Mouse (Mus musculus) forebrain, embryonic 15.5 days (tissue): ENCODE results near the gene Tead2. TPM values are rescaled to one million over a fixed set of nuclear protein-coding genes. Genes with fewer than 3 reads are reported as not detected.

Experiments used
- ATAC-seq: fragments of 200-750 bp; cut with Nextera tagmentation; replicated peaks from 2 replicates; pipeline ENCODE4 v1.8.0; 2017; ENCODE audit warnings: mild to moderate bottlenecking, moderate TSS enrichment, moderate library complexity
- H3K27ac ChIP-seq: fragments of 300-500 bp; sonication (generic); replicated peaks from 2 replicates; pipeline ENCODE4 v1.5.1; 2015; ENCODE audit warnings: mild to moderate bottlenecking, inconsistent platforms
- H3K27me3 ChIP-seq: fragments of 300-500 bp; sonication (generic); 2 replicates; pipeline ENCODE4 v1.6.1; 2015; ENCODE audit warnings: inconsistent platforms
- H3K36me3 ChIP-seq: fragments of 300-500 bp; sonication (generic); 2 replicates; pipeline ENCODE4 v1.6.1; 2015; ENCODE audit warnings: mild to moderate bottlenecking, inconsistent platforms
- H3K4me1 ChIP-seq: fragments of 300-500 bp; sonication (generic); 2 replicates; pipeline ENCODE4 v1.6.1; 2015; ENCODE audit warnings: inconsistent platforms
- H3K4me2 ChIP-seq: fragments of 300-500 bp; sonication (generic); replicated peaks from 2 replicates; pipeline ENCODE4 v1.6.1; 2015; ENCODE audit warnings: mild to moderate bottlenecking, inconsistent platforms
- H3K4me3 ChIP-seq: fragments of 300-500 bp; sonication (generic); 2 replicates; pipeline ENCODE4 v1.5.1; 2015; ENCODE audit warnings: mild to moderate bottlenecking, inconsistent platforms
- H3K9ac ChIP-seq: fragments of 300-500 bp; sonication (generic); replicated peaks from 2 replicates; pipeline ENCODE4 v1.6.1; 2015; ENCODE audit warnings: mild to moderate bottlenecking, inconsistent platforms
- H3K9me3 ChIP-seq: fragments of 300-500 bp; sonication (generic); 2 replicates; pipeline ENCODE4 v1.6.1; 2016; ENCODE audit warnings: inconsistent platforms
- WGBS: fragments of 180-500 bp; shearing (Covaris S2); methylation state at CpG from one replicate; pipeline ENCODE4 v1.1.7; 2015; ENCODE audit warnings: mixed read lengths; 5-methylcytosine and 5-hydroxymethylcytosine counted together
- polyA plus RNA-seq: library from polyadenylated mRNA; unstranded; fragments of >200 nt; fragmentation: Nextera tagmentation; extraction: Ambion mirVana; gene quantifications from 2 replicates; pipeline ENCODE4 v1.2.1, GENCODE M21; 2015

Gene Tead2
- polyA plus RNA-seq, 1 experiment from 2014 or later: 92.8 TPM

- Histone ChIP-seq H3K4me1 (peaks cover 36% of the 10 kb centered on the region), H3K9me3 (no peaks in the 10 kb centered on the region), H3K4me3 (no peak overlapping the region), H3K4me2 (no peak overlapping the region), H3K9ac (no peak overlapping the region), H3K36me3 (no peaks in the 10 kb centered on the region), H3K27me3 (peaks cover 97% of the 10 kb centered on the region), H3K27ac (no peak overlapping the region)
- WGBS: 26% methylated on average over 7 of the region's 7 CpGs
- ATAC-seq: no peak
Measured at GRCm38 (mm10) chr7:45178550-45178949, 37.0 kb upstream of the Tead2 start.

GRCm38 (mm10) chr7:45179469-45179868, 36.1 kb upstream of the Tead2 start, which contains the start of gene Gfy:
Gfy (minus strand) TSS chr7:45179569.
- H3K4me2 ChIP-seq: no peak within 1 kb of the TSS
- H3K36me3 ChIP-seq: no peaks in the 10 kb centered on the region
- H3K4me3 ChIP-seq: no peak within 1 kb of the TSS
- H3K4me1 ChIP-seq: peaks cover 35% of the 10 kb centered on the region
- H3K27me3 ChIP-seq: peaks cover 99% of the 10 kb centered on the region
- H3K9me3 ChIP-seq: no peaks in the 10 kb centered on the region
- 26% methylated on average over 7 of the region's 7 CpGs for whole genome bisulfite sequencing
- ATAC-seq: no peak
- no peak within 1 kb of the TSS for H3K27ac ChIP-seq
- no peak within 1 kb of the TSS for H3K9ac ChIP-seq

- peaks cover 27% of the 10 kb centered on the region for H3K4me1 ChIP-seq
- peaks cover 96% of the 10 kb centered on the region for H3K27me3 ChIP-seq
- H3K4me2 ChIP-seq: peak within 1 kb of the TSS; percentile 46
- no peak for ATAC-seq
- H3K9ac ChIP-seq: no peak within 1 kb of the TSS
- peak within 1 kb of the TSS; percentile 31 for H3K4me3 ChIP-seq
- no peak within 1 kb of the TSS for H3K27ac ChIP-seq
- H3K9me3 ChIP-seq: no peaks in the 10 kb centered on the region
- WGBS: 11% methylated on average over 19 of the region's 20 CpGs
- H3K36me3 ChIP-seq: no peaks in the 10 kb centered on the region
Measured at GRCm38 (mm10) chr7:45180896-45181477, 34.6 kb upstream of the Tead2 start, which contains the start of gene Pth2. Pth2 (plus strand) TSS chr7:45180995.

GRCm38 (mm10) chr7:45181540-45181939, 34.0 kb upstream of the Tead2 start:
- H3K4me2 ChIP-seq: peak overlapping the region; percentile 46
- H3K9ac ChIP-seq: no peak overlapping the region
- H3K27ac ChIP-seq: no peak overlapping the region
- peak overlapping the region; percentile 31 for H3K4me3 ChIP-seq
- H3K36me3 ChIP-seq: no peaks in the 10 kb centered on the region
- peaks cover 92% of the 10 kb centered on the region for H3K27me3 ChIP-seq
- H3K4me1 ChIP-seq: peaks cover 21% of the 10 kb centered on the region
- 3% methylated on average over 35 of the region's 35 CpGs for WGBS
- no peak for ATAC-seq
- H3K9me3 ChIP-seq: no peaks in the 10 kb centered on the region

- Histone ChIP-seq H3K36me3 (no peaks in the 10 kb centered on the region), H3K4me2 (peak overlapping the region; percentile 46), H3K9me3 (no peaks in the 10 kb centered on the region), H3K4me3 (peak overlapping the region; percentile 31), H3K27me3 (peaks cover 87% of the 10 kb centered on the region), H3K27ac (no peak overlapping the region), H3K9ac (peak overlapping the region; percentile 14), H3K4me1 (peaks cover 20% of the 10 kb centered on the region)
- under 1% methylated on average over 34 of the region's 34 CpGs for WGBS
- ATAC-seq: peak; percentile 91
Measured at GRCm38 (mm10) chr7:45182199-45182601, 33.4 kb upstream of the Tead2 start.

GRCm38 (mm10) chr7:45182606-45183005, 32.9 kb upstream of the Tead2 start:
- Histone ChIP-seq H3K9ac (peak overlapping the region; percentile 14), H3K9me3 (no peaks in the 10 kb centered on the region), H3K4me1 (peaks cover 20% of the 10 kb centered on the region), H3K4me3 (peak overlapping the region; percentile 31), H3K27me3 (peaks cover 83% of the 10 kb centered on the region), H3K27ac (no peak overlapping the region), H3K4me2 (peak overlapping the region; percentile 46), H3K36me3 (no peaks in the 10 kb centered on the region)
- ATAC-seq: peak; percentile 18
- 13% methylated on average over 11 of the region's 11 CpGs for WGBS

- no peak overlapping the region for H3K9ac ChIP-seq
- peaks cover 20% of the 10 kb centered on the region for H3K4me1 ChIP-seq
- H3K36me3 ChIP-seq: no peaks in the 10 kb centered on the region
- WGBS: 71% methylated on average over 7 of the region's 7 CpGs
- H3K4me3 ChIP-seq: no peak overlapping the region
- H3K9me3 ChIP-seq: no peaks in the 10 kb centered on the region
- no peak overlapping the region for H3K4me2 ChIP-seq
- no peak overlapping the region for H3K27ac ChIP-seq
- H3K27me3 ChIP-seq: peaks cover 73% of the 10 kb centered on the region
- no peak for ATAC-seq
Measured at GRCm38 (mm10) chr7:45183672-45184071, 31.9 kb upstream of the Tead2 start.

- H3K9ac ChIP-seq: no peak overlapping the region
- H3K36me3 ChIP-seq: no peaks in the 10 kb centered on the region
- no peaks in the 10 kb centered on the region for H3K9me3 ChIP-seq
- no peak overlapping the region for H3K4me2 ChIP-seq
- ATAC-seq: no peak
- H3K27me3 ChIP-seq: peaks cover 50% of the 10 kb centered on the region
- 43% methylated on average over 7 of the region's 7 CpGs for WGBS
- H3K27ac ChIP-seq: no peak overlapping the region
- H3K4me1 ChIP-seq: peaks cover 19% of the 10 kb centered on the region
- no peak overlapping the region for H3K4me3 ChIP-seq
Measured at GRCm38 (mm10) chr7:45185921-45186320, 29.6 kb upstream of the Tead2 start.

GRCm38 (mm10) chr7:45189600-45189999, 26.0 kb upstream of the Tead2 start:
- ATAC-seq: no peak
- peaks cover 13% of the 10 kb centered on the region for H3K27me3 ChIP-seq
- 69% methylated on average over 16 of the region's 16 CpGs for WGBS
- no peaks in the 10 kb centered on the region for H3K9me3 ChIP-seq
- H3K9ac ChIP-seq: no peak overlapping the region
- H3K27ac ChIP-seq: no peak overlapping the region
- H3K4me1 ChIP-seq: no peaks in the 10 kb centered on the region
- H3K36me3 ChIP-seq: no peaks in the 10 kb centered on the region
- no peak overlapping the region for H3K4me2 ChIP-seq
- no peak overlapping the region for H3K4me3 ChIP-seq

GRCm38 (mm10) chr7:45190186-45190585, 25.4 kb upstream of the Tead2 start:
- Histone ChIP-seq H3K4me2 (no peak overlapping the region), H3K36me3 (no peaks in the 10 kb centered on the region), H3K27me3 (peaks cover 9% of the 10 kb centered on the region; the same call in 1 of the 2 replicates), H3K9me3 (no peaks in the 10 kb centered on the region), H3K27ac (no peak overlapping the region), H3K9ac (no peak overlapping the region), H3K4me1 (no peaks in the 10 kb centered on the region), H3K4me3 (no peak overlapping the region)
- ATAC-seq: no peak
- WGBS: 94% methylated on average over 6 of the region's 6 CpGs

GRCm38 (mm10) chr7:45191161-45191560, 24.4 kb upstream of the Tead2 start:
- no peak overlapping the region for H3K9ac ChIP-seq
- no peak overlapping the region for H3K4me3 ChIP-seq
- ATAC-seq: no peak
- WGBS: 83% methylated on average over 2 of the region's 2 CpGs
- H3K9me3 ChIP-seq: no peaks in the 10 kb centered on the region
- H3K27ac ChIP-seq: no peak overlapping the region
- H3K27me3 ChIP-seq: peaks cover 3% of the 10 kb centered on the region; the same call in 1 of the 2 replicates
- H3K36me3 ChIP-seq: no peaks in the 10 kb centered on the region
- H3K4me1 ChIP-seq: no peaks in the 10 kb centered on the region
- H3K4me2 ChIP-seq: no peak overlapping the region

- Histone ChIP-seq H3K27ac (no peak overlapping the region), H3K36me3 (no peaks in the 10 kb centered on the region), H3K9ac (no peak overlapping the region), H3K9me3 (no peaks in the 10 kb centered on the region), H3K27me3 (no peaks in the 10 kb centered on the region), H3K4me1 (no peaks in the 10 kb centered on the region), H3K4me2 (no peak overlapping the region), H3K4me3 (no peak overlapping the region)
- 36% methylated on average over 8 of the region's 8 CpGs for WGBS
- no peak for ATAC-seq
Measured at GRCm38 (mm10) chr7:45191803-45192363, 23.7 kb upstream of the Tead2 start.
